Mouse (Mus musculus): Measurements from ENCODE around the gene Ncor2. TPM values are rescaled to one million over a fixed set of nuclear protein-coding genes. Genes with fewer than 3 reads are reported as not detected.

Gene Ncor2
- total RNA-seq, 2 experiments from 2014 or later: 229 to 297 TPM

GRCm38 (mm10) chr5:125106191-125106590 is 72.8 kb downstream of the Ncor2 start:
- DNase-seq (ENCODE audit: extremely low spot score in 1 of 2, low spot score in 1 of 2): peak in 1 of 2 experiments; percentile 21

GRCm38 (mm10) chr5:125104841-125105240 is 74.2 kb downstream of the Ncor2 start:
- DNase-seq (ENCODE audit: extremely low spot score in 1 of 2, low spot score in 1 of 2): no peak

- DNase-seq (ENCODE audit: extremely low spot score in 1 of 2, low spot score in 1 of 2): no peak
Observed at GRCm38 (mm10) chr5:125103396-125103795, 75.6 kb downstream of the Ncor2 start.

DNA sequence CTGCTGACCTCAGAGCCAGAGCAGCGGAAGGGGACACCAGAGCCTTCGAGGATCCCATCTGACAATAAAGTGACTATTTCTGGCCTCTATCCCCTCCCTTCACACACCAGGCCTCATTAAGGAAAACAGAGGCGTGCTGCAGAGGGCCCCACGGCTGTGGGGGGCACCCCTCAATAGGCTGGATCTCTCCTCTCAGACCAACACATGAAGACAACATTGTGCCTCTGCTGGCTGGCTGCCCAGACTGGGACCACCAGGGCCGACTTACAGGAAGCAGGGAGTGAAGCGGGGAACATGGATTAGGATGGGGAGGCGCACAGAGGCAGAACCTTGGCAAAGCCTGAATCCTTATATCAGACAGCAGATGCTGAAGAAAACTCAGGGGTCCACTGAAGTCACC is 76.1 kb downstream of the Ncor2 start:
- peak in 1 of 2 experiments; percentile 27 for DNase-seq (ENCODE audit: extremely low spot score in 1 of 2, low spot score in 1 of 2)

GRCm38 (mm10) chr5:125102352-125102751 is 76.7 kb downstream of the Ncor2 start:
- no peak for DNase-seq (ENCODE audit: extremely low spot score in 1 of 2, low spot score in 1 of 2)

- no peak for DNase-seq (ENCODE audit: extremely low spot score in 1 of 2, low spot score in 1 of 2)
Observed at GRCm38 (mm10) chr5:125099785-125100350, 79.2 kb downstream of the Ncor2 start.

GRCm38 (mm10) chr5:125098692-125099091 is 80.3 kb downstream of the Ncor2 start:
- no peak for DNase-seq (ENCODE audit: extremely low spot score in 1 of 2, low spot score in 1 of 2)

GRCm38 (mm10) chr5:125096368-125096767 is 82.7 kb downstream of the Ncor2 start:
- no peak for DNase-seq (ENCODE audit: extremely low spot score in 1 of 2, low spot score in 1 of 2)

DNA sequence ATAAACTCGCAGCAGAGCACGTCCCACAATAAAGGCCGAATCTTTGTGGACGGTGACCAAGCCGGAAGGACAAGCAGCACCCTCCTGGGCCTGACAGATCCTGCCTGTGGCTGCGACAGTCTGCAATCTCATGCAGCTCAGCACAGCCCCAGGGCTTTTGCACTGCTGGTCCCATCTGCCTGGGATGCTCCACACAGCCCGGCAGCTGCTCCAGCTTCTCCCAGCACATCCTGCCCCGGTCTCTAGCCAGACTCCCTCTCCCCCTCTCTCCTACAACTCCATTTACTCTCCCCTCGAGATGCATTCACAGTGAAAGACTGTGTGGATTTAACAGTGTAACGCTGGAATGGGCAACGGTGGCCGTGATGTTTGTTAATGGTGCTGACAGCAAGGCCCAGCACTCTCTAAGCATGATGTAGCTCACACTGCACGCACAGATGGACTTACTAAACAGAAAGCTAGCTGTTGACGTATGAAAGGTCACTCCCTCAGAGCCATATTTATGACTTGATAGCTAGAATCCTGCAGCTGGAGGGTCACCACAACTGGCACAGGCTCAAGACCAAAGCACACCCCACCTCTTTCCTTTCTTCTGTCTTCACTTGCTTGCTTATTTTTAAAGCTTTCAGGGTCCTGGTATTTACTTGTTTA is 83.4 kb downstream of the Ncor2 start:
- DNase-seq (ENCODE audit: extremely low spot score in 1 of 2, low spot score in 1 of 2): no peak

- DNase-seq (ENCODE audit: extremely low spot score in 1 of 2, low spot score in 1 of 2): no peak
Observed at GRCm38 (mm10) chr5:125093795-125094194, 85.2 kb downstream of the Ncor2 start.

DNA sequence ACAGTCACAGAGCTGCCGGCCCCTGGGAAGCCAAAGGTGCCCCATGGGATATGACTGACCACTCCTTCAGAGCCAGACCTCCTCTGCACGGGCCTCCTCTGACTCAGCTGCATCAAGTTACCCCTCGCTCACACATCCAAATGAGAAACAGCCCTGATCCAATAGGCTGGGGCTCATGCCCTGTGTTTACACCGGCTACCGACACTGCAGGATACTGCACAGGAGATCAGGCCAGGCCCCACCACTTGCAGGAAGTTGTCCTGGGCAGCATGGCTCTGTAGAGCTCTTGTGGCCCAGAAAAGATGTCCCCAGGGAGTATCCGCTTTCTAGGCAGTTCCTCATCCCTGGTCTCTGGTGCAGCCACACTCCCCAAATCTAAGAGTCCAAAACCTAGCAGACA is 90.9 kb downstream of the Ncor2 start:
- DNase-seq (ENCODE audit: extremely low spot score in 1 of 2, low spot score in 1 of 2): no peak

GRCm38 (mm10) chr5:125085097-125085617 is 93.9 kb downstream of the Ncor2 start:
- no peak for DNase-seq (ENCODE audit: extremely low spot score in 1 of 2, low spot score in 1 of 2)

- no peak for DNase-seq (ENCODE audit: extremely low spot score in 1 of 2, low spot score in 1 of 2)
Observed at GRCm38 (mm10) chr5:125083674-125084073, 95.3 kb downstream of the Ncor2 start.

DNA sequence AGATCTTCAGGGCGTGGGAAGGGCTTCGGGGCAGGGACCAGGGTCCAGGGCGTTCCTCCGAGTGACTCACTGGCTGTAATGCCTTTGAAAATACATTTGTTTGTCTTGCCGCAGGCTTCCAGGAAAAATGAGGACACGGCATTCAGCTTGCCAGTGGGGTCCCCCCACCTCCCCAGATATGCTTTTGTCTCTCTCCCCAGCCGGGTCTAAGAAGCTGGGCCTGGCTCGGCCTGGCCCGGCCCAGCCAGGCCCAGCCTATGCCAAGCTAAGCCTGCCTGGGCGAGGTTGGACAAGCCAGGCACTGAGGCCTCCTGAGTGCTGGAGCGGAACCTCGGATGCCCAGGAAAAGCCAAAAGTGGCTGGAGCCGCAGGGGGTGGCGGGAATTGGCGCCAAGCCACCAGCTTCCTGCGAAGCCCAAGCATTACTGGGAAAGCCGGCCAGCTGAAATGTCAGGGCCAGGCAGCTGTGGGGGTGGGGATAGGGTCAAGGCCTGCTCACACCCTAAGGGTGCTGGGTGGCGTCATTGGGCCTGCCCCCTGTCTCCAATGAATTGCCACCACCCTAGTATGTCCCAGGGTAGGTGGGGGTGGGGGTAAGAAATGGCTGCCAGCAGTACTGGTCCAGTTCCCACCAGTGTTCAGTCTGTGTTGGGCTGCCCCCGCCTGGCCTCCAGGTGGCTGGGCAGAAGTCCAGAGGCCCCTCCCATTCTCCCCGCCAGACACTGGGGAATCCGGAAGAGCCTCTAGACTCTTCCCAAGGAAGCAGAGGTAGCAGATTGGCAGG is 97.5 kb downstream of the Ncor2 start:
- peak in 1 of 2 experiments; percentile 42 for DNase-seq (ENCODE audit: extremely low spot score in 1 of 2, low spot score in 1 of 2)

DNA sequence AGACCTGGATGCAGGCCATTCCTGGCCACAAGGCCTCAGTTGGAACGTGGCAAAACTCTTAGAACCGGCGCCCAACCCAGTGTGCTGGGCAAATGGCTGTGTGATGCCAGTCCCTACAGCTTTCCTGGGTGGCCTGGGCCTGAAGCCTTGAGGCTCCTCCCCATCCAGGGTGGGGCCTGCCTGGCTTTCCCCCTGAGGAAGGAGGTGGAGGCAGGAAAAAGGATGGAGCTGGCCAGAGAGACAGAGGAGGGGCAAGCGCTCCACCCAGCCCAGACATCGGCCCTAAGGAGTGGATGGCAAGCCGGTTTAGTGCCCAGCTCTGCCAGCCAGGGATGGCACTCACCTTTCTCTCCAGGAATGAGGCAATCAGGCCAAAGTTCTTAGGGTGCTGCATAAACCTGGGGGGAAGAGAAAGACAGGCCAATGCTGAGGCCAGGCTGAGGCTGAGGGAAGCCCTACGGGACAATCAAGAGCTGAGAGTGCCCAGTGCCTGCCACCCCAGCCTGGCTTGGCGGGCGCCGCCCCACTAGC is 98.2 kb downstream of the Ncor2 start:
- no peak for DNase-seq (ENCODE audit: extremely low spot score in 1 of 2, low spot score in 1 of 2)

- no peak for DNase-seq (ENCODE audit: extremely low spot score in 1 of 2, low spot score in 1 of 2)
Observed at GRCm38 (mm10) chr5:125080352-125080751, 98.7 kb downstream of the Ncor2 start.

DNA sequence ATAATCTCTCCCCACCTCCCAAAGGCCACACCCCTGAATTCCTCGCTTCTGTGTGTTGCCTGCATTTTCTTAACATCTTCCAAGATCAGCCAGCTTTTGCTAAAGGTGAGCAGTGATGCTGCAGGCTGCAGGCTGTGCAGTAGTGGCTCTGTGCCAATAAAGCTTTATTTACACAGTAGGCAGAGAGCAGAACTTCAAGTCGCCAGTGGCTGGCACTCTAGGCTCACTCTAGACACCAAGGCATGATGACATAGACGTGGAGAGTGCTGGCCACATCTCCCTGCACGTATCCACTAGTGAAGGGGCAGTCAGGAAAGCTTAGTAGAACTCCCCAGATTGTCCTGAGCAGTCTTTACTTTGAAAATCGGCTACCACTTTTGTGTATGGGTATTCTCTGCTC is 100.8 kb downstream of the Ncor2 start:
- no peak for DNase-seq (ENCODE audit: extremely low spot score in 1 of 2, low spot score in 1 of 2)

DNA sequence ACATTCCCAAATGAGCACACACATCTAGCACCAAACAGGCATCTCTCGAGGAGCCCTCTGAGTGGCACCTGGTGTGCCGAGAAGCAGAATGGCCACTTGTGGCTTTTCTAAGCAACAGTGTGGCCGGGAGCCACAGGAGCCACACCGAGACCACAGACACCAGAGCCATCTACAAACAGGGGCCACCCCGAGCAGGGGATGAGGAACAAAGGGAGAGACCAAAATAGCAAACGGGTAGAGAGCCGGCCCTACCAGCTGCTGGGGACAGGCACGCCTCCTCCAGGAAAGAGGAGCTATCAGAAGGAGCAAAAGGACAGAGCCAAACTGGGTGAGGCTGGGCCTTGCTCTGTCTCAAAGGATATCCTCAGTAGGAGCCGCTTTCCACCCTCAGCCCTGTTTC is 102.8 kb downstream of the Ncor2 start:
- DNase-seq (ENCODE audit: extremely low spot score in 1 of 2, low spot score in 1 of 2): no peak

DNA sequence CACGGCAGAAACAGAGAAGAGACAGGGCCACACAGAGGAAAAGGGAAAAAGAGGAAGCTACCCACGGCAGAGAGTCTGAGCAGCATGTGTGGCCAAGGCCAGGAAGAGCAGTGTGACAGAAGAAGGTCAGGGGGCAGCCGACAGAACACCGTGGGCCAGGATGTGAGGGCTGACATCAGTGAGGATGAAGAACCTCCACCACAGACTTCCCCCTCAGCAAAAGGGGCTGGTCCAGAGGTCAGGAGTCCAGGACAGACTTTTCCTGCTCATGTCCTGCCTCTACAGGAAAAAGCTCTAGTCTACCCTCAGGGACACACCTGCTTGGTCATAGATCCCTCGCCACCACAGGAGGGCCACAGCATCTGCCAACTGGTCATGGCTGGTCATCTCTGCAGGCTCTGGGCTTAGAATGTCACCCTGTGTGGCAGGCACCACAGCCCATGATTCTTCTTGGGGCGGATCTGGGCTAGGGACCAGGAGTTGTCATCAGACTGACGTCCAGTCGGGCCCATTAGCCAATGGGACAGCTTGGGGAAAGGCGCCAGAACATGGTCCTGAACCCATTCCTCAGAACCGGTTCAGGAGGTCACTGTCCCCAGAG is 104.3 kb downstream of the Ncor2 start:
- no peak for DNase-seq (ENCODE audit: extremely low spot score in 1 of 2, low spot score in 1 of 2)

DNA sequence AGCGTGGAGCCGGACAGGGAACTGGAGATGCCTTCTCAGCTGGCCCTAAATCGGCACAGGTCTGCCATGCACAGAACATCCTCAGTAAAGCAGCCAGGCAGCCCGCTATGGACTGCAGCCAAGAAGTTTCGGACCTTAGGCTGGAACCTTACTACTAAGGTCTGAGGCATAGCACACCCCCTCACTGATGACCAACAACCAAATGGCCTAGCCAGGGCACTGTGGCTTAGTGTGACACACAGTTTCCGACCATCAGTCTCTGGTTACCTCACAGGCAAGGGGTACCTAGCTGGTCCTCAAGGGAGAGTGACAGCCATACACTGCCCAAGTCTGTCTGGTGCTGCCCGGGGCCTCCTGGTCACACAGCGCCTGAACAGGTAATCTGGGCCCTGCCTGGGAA is 105.1 kb downstream of the Ncor2 start:
- no peak for DNase-seq (ENCODE audit: extremely low spot score in 1 of 2, low spot score in 1 of 2)

GRCm38 (mm10) chr5:125073335-125073734 is 105.7 kb downstream of the Ncor2 start:
- DNase-seq (ENCODE audit: extremely low spot score in 1 of 2, low spot score in 1 of 2): no peak

All from layer of hippocampus, postnatal 25 days (tissue).